Mouse (Mus musculus): ENCODE measurements around the gene St3gal4. TPM values are rescaled to one million over a fixed set of nuclear protein-coding genes. Genes with fewer than 3 reads are reported as not detected.

Gene St3gal4
- polyA plus RNA-seq, 1 experiment: 8.0 TPM

- no peak overlapping the region for H3K27ac ChIP-seq (ENCODE audit: insufficient read depth, low read length)
- no peak overlapping the region for H3K9ac ChIP-seq (ENCODE audit: low read depth, poor library complexity, severe bottlenecking)
- H3K4me3 ChIP-seq (ENCODE audit: low read depth, low read length): no peak overlapping the region
- H3K27me3 ChIP-seq (ENCODE audit: control insufficient read depth, insufficient read depth, low read length, poor library complexity, severe bottlenecking): no peaks in the 10 kb centered on the region
- no peaks in the 10 kb centered on the region for H3K36me3 ChIP-seq (ENCODE audit: control insufficient read depth, insufficient read depth, low read length, poor library complexity, severe bottlenecking)
- H3K9me3 ChIP-seq (replicated peaks; ENCODE audit: control insufficient read depth, insufficient read depth, low read length, poor library complexity, severe bottlenecking): no peaks in the 10 kb centered on the region
- TF ChIP-seq POLR2A (IDR thresholded peaks at IDR 0.05; ENCODE audit: insufficient read depth, low read length) (no peak), CTCF (IDR thresholded peaks at IDR 0.05; ENCODE audit: low read depth, low read length) (no peak), EP300 (IDR thresholded peaks at IDR 0.05; ENCODE audit: insufficient read depth, low read depth, low read length) (no peak)
- H3K4me1 ChIP-seq (ENCODE audit: control insufficient read depth, insufficient read depth, low read length): peaks cover 1% of the 10 kb centered on the region
Observed at GRCm38 (mm10) chr9:35131637-35132397, 12.7 kb upstream of the St3gal4 start.

- Histone ChIP-seq H3K27me3 (ENCODE audit: control insufficient read depth, insufficient read depth, low read length, poor library complexity, severe bottlenecking) (no peaks in the 10 kb centered on the region), H3K4me3 (ENCODE audit: low read depth, low read length) (no peak overlapping the region), H3K36me3 (ENCODE audit: control insufficient read depth, insufficient read depth, low read length, poor library complexity, severe bottlenecking) (no peaks in the 10 kb centered on the region), H3K27ac (ENCODE audit: insufficient read depth, low read length) (no peak overlapping the region), H3K9me3 (replicated peaks; ENCODE audit: control insufficient read depth, insufficient read depth, low read length, poor library complexity, severe bottlenecking) (no peaks in the 10 kb centered on the region), H3K4me1 (ENCODE audit: control insufficient read depth, insufficient read depth, low read length) (no peaks in the 10 kb centered on the region), H3K9ac (ENCODE audit: low read depth, poor library complexity, severe bottlenecking) (no peak overlapping the region)
- TF ChIP-seq POLR2A (IDR thresholded peaks at IDR 0.05; ENCODE audit: insufficient read depth, low read length) (no peak), CTCF (IDR thresholded peaks at IDR 0.05; ENCODE audit: low read depth, low read length) (no peak), EP300 (IDR thresholded peaks at IDR 0.05; ENCODE audit: insufficient read depth, low read depth, low read length) (no peak)
Observed at GRCm38 (mm10) chr9:35128995-35129418, 9.9 kb upstream of the St3gal4 start.

- H3K9ac ChIP-seq (ENCODE audit: low read depth, poor library complexity, severe bottlenecking): no peak overlapping the region
- TF ChIP-seq POLR2A (IDR thresholded peaks at IDR 0.05; ENCODE audit: insufficient read depth, low read length) (no peak), CTCF (IDR thresholded peaks at IDR 0.05; ENCODE audit: low read depth, low read length) (no peak), EP300 (IDR thresholded peaks at IDR 0.05; ENCODE audit: insufficient read depth, low read depth, low read length) (no peak)
- no peak overlapping the region for H3K4me3 ChIP-seq (ENCODE audit: low read depth, low read length)
- H3K27ac ChIP-seq (ENCODE audit: insufficient read depth, low read length): no peak overlapping the region
- H3K27me3 ChIP-seq (ENCODE audit: control insufficient read depth, insufficient read depth, low read length, poor library complexity, severe bottlenecking): no peaks in the 10 kb centered on the region
- no peaks in the 10 kb centered on the region for H3K9me3 ChIP-seq (replicated peaks; ENCODE audit: control insufficient read depth, insufficient read depth, low read length, poor library complexity, severe bottlenecking)
- no peaks in the 10 kb centered on the region for H3K36me3 ChIP-seq (ENCODE audit: control insufficient read depth, insufficient read depth, low read length, poor library complexity, severe bottlenecking)
- no peaks in the 10 kb centered on the region for H3K4me1 ChIP-seq (ENCODE audit: control insufficient read depth, insufficient read depth, low read length)
Observed at GRCm38 (mm10) chr9:35128564-35128963, 9.5 kb upstream of the St3gal4 start.

- Histone ChIP-seq H3K9me3 (replicated peaks; ENCODE audit: control insufficient read depth, insufficient read depth, low read length, poor library complexity, severe bottlenecking) (no peaks in the 10 kb centered on the region), H3K9ac (ENCODE audit: low read depth, poor library complexity, severe bottlenecking) (no peak overlapping the region), H3K36me3 (ENCODE audit: control insufficient read depth, insufficient read depth, low read length, poor library complexity, severe bottlenecking) (no peaks in the 10 kb centered on the region), H3K27me3 (ENCODE audit: control insufficient read depth, insufficient read depth, low read length, poor library complexity, severe bottlenecking) (no peaks in the 10 kb centered on the region), H3K4me3 (ENCODE audit: low read depth, low read length) (no peak overlapping the region), H3K4me1 (ENCODE audit: control insufficient read depth, insufficient read depth, low read length) (no peaks in the 10 kb centered on the region), H3K27ac (ENCODE audit: insufficient read depth, low read length) (no peak overlapping the region)
- TF ChIP-seq CTCF (IDR thresholded peaks at IDR 0.05; ENCODE audit: low read depth, low read length) (no peak), POLR2A (IDR thresholded peaks at IDR 0.05; ENCODE audit: insufficient read depth, low read length) (no peak), EP300 (IDR thresholded peaks at IDR 0.05; ENCODE audit: insufficient read depth, low read depth, low read length) (no peak)
Observed at GRCm38 (mm10) chr9:35127561-35127960, 8.5 kb upstream of the St3gal4 start.

- no peak overlapping the region for H3K27ac ChIP-seq (ENCODE audit: insufficient read depth, low read length)
- TF ChIP-seq CTCF (IDR thresholded peaks at IDR 0.05; ENCODE audit: low read depth, low read length) (no peak), POLR2A (IDR thresholded peaks at IDR 0.05; ENCODE audit: insufficient read depth, low read length) (no peak), EP300 (IDR thresholded peaks at IDR 0.05; ENCODE audit: insufficient read depth, low read depth, low read length) (no peak)
- no peaks in the 10 kb centered on the region for H3K27me3 ChIP-seq (ENCODE audit: control insufficient read depth, insufficient read depth, low read length, poor library complexity, severe bottlenecking)
- H3K36me3 ChIP-seq (ENCODE audit: control insufficient read depth, insufficient read depth, low read length, poor library complexity, severe bottlenecking): no peaks in the 10 kb centered on the region
- H3K4me3 ChIP-seq (ENCODE audit: low read depth, low read length): no peak overlapping the region
- H3K4me1 ChIP-seq (ENCODE audit: control insufficient read depth, insufficient read depth, low read length): no peaks in the 10 kb centered on the region
- H3K9me3 ChIP-seq (replicated peaks; ENCODE audit: control insufficient read depth, insufficient read depth, low read length, poor library complexity, severe bottlenecking): no peaks in the 10 kb centered on the region
- no peak overlapping the region for H3K9ac ChIP-seq (ENCODE audit: low read depth, poor library complexity, severe bottlenecking)
Observed at GRCm38 (mm10) chr9:35127147-35127546, 8.1 kb upstream of the St3gal4 start.

GRCm38 (mm10) chr9:35124678-35124955 is 5.5 kb upstream of the St3gal4 start:
- Histone ChIP-seq H3K36me3 (ENCODE audit: control insufficient read depth, insufficient read depth, low read length, poor library complexity, severe bottlenecking) (no peaks in the 10 kb centered on the region), H3K9me3 (replicated peaks; ENCODE audit: control insufficient read depth, insufficient read depth, low read length, poor library complexity, severe bottlenecking) (no peaks in the 10 kb centered on the region), H3K9ac (ENCODE audit: low read depth, poor library complexity, severe bottlenecking) (no peak overlapping the region), H3K4me3 (ENCODE audit: low read depth, low read length) (no peak overlapping the region), H3K27ac (ENCODE audit: insufficient read depth, low read length) (no peak overlapping the region), H3K27me3 (ENCODE audit: control insufficient read depth, insufficient read depth, low read length, poor library complexity, severe bottlenecking) (no peaks in the 10 kb centered on the region), H3K4me1 (ENCODE audit: control insufficient read depth, insufficient read depth, low read length) (no peaks in the 10 kb centered on the region)
- TF ChIP-seq POLR2A (IDR thresholded peaks at IDR 0.05; ENCODE audit: insufficient read depth, low read length) (no peak), EP300 (IDR thresholded peaks at IDR 0.05; ENCODE audit: insufficient read depth, low read depth, low read length) (no peak), CTCF (IDR thresholded peaks at IDR 0.05; ENCODE audit: low read depth, low read length) (no peak)

Measured in ES-Bruce4 (cell line).